Mouse (Mus musculus): ENCODE measurements around the gene Gda. TPM values are rescaled to one million over a fixed set of nuclear protein-coding genes. Genes with fewer than 3 reads are reported as not detected.

Gene Gda
- 0.10 and 0.17 TPM in 2 replicates for polyA plus RNA-seq (2015; fragmentation: Nextera tagmentation; extraction: Ambion mirVana)

DNA sequence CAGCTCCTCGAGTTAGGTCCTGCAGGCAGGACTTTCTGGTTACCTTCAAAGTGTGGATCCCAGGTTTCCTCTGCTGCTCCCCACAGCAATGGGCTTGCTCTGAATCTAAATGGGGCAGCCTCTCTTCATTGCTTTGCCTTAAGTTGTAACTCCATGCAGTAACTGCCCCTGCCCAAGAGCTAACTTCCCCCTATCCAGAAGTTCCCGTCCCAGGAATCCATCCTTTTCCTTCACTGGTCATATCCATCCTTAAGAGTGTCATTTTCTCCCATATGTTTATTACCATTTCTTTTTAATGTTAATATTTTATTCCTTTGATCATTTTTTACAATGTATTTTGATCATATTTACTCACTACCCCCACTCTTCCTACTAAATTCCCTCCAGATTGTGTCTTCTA lies at the start of gene Gda:
Gene Gda, minus strand, starts transcription at position 101 of the 400 bp plus-strand sequence.
- Histone ChIP-seq H3K4me3 (peak within 1 kb of the TSS; percentile 50), H3K9me3 (0 out of 2 replicates have a peak, but pooled peaks cover 6% of the 10 kb centered on the region), H3K4me1 (replicated peaks) (peaks cover 8% of the 10 kb centered on the region), H3K4me2 (peak within 1 kb of the TSS; percentile 90), H3K9ac (peak within 1 kb of the TSS; percentile 67), H3K36me3 (no peaks in the 10 kb centered on the region), H3K27ac (no peak within 1 kb of the TSS), H3K27me3 (peaks cover 28% of the 10 kb centered on the region)
- 75% methylated on average over 2 of the region's 2 CpGs for WGBS
- ATAC-seq (ENCODE audit: low FRiP score): no peak

DNA sequence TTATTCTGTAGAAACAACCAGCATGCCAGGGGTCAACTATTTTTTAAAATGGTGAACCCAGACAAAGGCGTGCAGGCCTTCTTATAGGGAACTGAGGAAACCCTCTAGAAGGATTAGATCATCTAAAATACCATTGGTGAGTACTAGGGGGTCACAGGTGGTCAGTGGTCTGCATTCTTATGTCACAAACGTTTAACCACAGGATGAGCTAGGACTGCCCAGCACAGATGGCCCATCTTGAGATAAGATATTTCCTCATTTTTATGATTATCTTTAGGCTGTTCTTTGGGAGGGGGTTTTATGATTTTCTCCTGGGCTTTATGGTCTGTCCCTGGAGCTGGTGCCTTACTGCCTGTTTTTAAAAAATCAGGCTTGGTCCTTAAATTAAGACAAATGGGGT lies 47.0 kb upstream of the Gda start:
- Histone ChIP-seq H3K9me3 (0 out of 2 replicates have a peak, but pooled peaks cover 4% of the 10 kb centered on the region), H3K27ac (no peak overlapping the region), H3K27me3 (no peaks in the 10 kb centered on the region), H3K4me2 (no peak overlapping the region), H3K36me3 (no peaks in the 10 kb centered on the region), H3K4me1 (replicated peaks) (no peaks in the 10 kb centered on the region), H3K4me3 (no peak overlapping the region), H3K9ac (no peak overlapping the region)
- ATAC-seq (ENCODE audit: low FRiP score): no peak
- 81% methylated on average over 2 of the region's 2 CpGs for WGBS

DNA sequence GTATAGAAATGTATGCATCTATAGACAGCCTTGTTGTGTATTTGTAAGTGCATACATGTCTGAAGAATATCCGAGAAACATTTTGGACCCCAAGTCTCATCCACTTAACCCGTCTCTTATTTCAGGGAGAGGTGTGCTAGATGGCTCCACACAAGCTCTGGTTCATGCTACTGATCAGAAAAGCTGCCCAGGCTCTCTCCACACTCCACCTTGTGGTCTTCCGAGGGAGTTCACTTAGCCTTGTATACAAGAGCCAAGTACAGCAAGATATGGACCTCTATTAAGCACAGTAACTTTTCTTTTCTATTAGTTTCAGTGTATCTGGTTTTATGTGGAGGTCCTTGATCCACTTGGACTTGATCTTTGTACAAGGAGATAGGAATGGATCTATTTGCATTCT lies 36.9 kb upstream of the Gda start:
- no peak for ATAC-seq (ENCODE audit: low FRiP score)
- H3K4me1 ChIP-seq (replicated peaks): no peaks in the 10 kb centered on the region
- H3K4me3 ChIP-seq: no peak overlapping the region
- H3K27ac ChIP-seq: no peak overlapping the region
- no peaks in the 10 kb centered on the region for H3K9me3 ChIP-seq
- WGBS: 63% methylated on average over 3 of the region's 3 CpGs
- H3K27me3 ChIP-seq: no peaks in the 10 kb centered on the region
- H3K36me3 ChIP-seq: no peaks in the 10 kb centered on the region
- H3K4me2 ChIP-seq: no peak overlapping the region
- no peak overlapping the region for H3K9ac ChIP-seq

DNA sequence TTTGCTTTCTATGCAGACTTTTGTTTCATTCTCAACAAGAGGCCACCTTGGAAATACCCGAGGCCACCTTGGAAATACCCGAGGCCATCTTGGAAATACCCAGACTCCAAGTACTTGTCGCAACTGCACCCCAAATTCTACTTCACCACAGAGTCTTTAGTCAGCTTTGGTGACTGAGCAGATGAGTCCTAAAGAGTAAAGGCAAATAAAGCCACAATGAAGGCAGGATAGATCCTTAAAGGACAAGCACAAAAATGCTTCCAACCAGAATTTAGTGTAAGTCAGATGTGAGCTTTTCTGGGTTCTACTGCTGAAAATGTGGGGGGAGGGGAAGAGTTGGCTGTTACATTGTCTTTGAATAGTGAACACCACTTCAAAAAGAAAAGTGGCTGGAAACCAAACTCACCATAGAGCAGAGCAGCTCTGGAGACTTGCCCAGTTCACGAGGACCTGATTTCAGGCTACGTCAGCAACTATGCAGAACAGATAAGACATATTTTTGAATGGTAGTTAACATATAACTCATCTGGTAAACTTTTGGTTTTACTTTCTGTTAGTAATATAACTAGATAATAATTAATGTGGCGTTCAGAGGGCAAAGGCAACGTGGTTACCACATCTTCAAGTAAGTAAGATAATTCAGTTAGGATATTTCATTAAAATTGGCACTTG lies 34.5 kb upstream of the Gda start:
- Histone ChIP-seq H3K27me3 (no peaks in the 10 kb centered on the region), H3K4me2 (no peak overlapping the region), H3K4me3 (no peak overlapping the region), H3K9ac (no peak overlapping the region), H3K4me1 (replicated peaks) (no peaks in the 10 kb centered on the region), H3K36me3 (no peaks in the 10 kb centered on the region), H3K9me3 (no peaks in the 10 kb centered on the region), H3K27ac (no peak overlapping the region)
- no peak for ATAC-seq (ENCODE audit: low FRiP score)
- WGBS: 84% methylated on average over 7 of the region's 7 CpGs

DNA sequence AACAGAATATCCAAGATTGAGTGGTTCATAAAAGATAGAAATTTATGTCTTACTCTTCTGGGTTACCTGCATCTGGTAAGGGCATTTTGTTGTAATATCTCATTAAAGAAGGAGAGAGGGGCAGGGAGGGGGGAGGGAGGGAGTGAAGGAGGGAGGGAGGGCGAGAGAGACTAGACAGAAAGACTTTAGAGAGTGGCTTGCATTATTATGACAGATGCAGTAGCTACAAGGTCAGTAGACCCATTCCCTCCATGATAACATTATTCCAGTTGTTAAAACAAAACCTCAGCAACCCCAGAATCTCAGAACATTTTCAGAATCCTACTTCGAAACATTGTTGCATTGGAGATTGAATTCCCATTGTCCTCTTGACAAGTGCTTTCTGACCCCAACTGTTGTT lies 33.9 kb upstream of the Gda start:
- 70% methylated on average over 2 of the region's 2 CpGs for WGBS
- Histone ChIP-seq H3K36me3 (no peaks in the 10 kb centered on the region), H3K27me3 (no peaks in the 10 kb centered on the region)

DNA sequence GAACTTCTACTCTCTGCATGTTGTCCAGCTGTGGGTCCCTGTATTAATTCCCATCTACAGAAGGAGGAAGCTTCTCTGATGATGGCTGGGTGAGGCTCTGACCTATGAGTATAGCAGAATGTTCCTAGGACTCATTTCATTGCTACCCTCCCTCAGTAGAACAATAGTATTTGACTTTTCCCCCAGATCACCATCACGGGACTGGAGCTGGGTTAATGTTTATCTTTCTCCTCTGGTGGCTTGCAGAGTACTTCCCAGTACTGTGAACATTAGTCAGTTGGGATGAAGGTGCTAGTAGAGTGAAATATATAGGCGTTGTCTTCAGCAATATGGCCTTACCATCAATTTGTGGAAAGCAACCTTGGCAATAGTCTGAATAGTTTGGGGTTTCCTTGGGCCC lies 31.5 kb upstream of the Gda start:
- Histone ChIP-seq H3K36me3 (no peaks in the 10 kb centered on the region), H3K4me1 (replicated peaks) (no peaks in the 10 kb centered on the region), H3K4me2 (no peak overlapping the region), H3K9ac (no peak overlapping the region), H3K27ac (no peak overlapping the region), H3K4me3 (no peak overlapping the region), H3K27me3 (no peaks in the 10 kb centered on the region), H3K9me3 (no peaks in the 10 kb centered on the region)
- ATAC-seq (ENCODE audit: low FRiP score): no peak
- 76% methylated on average over 2 of the region's 2 CpGs for WGBS

More for the DNA sequence above, 33.9 kb upstream of the Gda start:
- Histone ChIP-seq H3K4me2 (no peak overlapping the region), H3K9me3 (no peaks in the 10 kb centered on the region), H3K9ac (no peak overlapping the region), H3K27ac (no peak overlapping the region), H3K4me3 (no peak overlapping the region), H3K4me1 (replicated peaks) (no peaks in the 10 kb centered on the region)
- ATAC-seq (ENCODE audit: low FRiP score): no peak

DNA sequence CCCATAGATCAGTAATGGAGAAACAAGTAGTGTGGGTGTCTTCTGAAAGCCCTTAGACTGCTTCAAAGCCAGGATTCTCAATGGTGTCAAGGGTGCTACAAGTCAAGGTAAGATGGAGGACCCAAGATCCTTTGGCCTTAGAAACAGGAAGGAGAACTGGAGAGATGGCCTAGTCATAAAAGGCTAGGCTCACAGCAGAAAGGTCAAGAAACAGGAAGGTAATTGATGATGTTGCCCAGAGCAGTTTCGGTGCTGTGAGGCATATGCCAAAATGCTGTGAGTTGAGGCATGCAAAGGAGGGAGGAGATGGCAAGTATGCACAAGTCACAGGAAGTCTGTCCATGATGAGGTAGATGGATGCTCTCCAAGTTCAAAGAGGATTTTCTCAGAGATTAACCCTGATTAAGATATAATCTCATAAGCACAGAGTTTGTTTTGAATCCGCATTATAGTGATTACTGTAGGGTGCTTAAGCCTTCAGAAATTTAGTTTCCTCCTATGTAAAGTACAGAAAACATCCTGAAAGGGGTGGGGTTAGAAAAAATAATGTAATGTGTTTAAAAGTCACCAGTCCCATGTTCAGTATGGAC lies 26.2 kb upstream of the Gda start:
- Histone ChIP-seq H3K4me1 (replicated peaks) (no peaks in the 10 kb centered on the region), H3K4me2 (no peak overlapping the region), H3K9ac (no peak overlapping the region), H3K27me3 (no peaks in the 10 kb centered on the region), H3K4me3 (no peak overlapping the region), H3K36me3 (no peaks in the 10 kb centered on the region), H3K9me3 (no peaks in the 10 kb centered on the region), H3K27ac (no peak overlapping the region)
- ATAC-seq (ENCODE audit: low FRiP score): no peak
- WGBS: 90% methylated on average over 2 of the region's 2 CpGs

DNA sequence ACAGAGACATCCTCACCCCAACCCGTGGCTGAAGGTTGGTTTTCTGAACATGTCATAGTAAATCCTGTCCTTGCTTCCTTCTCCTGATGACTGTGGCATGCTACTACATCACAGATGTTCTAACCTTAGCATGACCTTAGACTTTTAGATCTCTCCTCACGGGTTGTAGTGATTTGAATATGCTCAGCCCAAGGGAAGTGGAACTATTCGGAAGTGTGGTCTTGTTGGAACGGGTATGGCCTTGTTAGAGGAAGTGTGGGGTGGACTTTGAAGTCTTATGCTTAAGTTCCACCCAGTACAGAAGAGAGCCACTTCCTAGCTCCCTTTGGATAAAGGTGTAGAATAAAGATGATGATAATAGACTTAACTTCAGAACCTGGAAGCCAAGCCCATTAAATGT lies 22.6 kb upstream of the Gda start:
- no peak overlapping the region for H3K4me3 ChIP-seq
- no peak overlapping the region for H3K9ac ChIP-seq
- H3K36me3 ChIP-seq: no peaks in the 10 kb centered on the region
- H3K27me3 ChIP-seq: no peaks in the 10 kb centered on the region
- ATAC-seq (ENCODE audit: low FRiP score): no peak
- no peak overlapping the region for H3K27ac ChIP-seq
- no peaks in the 10 kb centered on the region for H3K9me3 ChIP-seq
- WGBS: 81% methylated on average over 4 of the region's 4 CpGs
- no peak overlapping the region for H3K4me2 ChIP-seq
- no peaks in the 10 kb centered on the region for H3K4me1 ChIP-seq (replicated peaks)

DNA sequence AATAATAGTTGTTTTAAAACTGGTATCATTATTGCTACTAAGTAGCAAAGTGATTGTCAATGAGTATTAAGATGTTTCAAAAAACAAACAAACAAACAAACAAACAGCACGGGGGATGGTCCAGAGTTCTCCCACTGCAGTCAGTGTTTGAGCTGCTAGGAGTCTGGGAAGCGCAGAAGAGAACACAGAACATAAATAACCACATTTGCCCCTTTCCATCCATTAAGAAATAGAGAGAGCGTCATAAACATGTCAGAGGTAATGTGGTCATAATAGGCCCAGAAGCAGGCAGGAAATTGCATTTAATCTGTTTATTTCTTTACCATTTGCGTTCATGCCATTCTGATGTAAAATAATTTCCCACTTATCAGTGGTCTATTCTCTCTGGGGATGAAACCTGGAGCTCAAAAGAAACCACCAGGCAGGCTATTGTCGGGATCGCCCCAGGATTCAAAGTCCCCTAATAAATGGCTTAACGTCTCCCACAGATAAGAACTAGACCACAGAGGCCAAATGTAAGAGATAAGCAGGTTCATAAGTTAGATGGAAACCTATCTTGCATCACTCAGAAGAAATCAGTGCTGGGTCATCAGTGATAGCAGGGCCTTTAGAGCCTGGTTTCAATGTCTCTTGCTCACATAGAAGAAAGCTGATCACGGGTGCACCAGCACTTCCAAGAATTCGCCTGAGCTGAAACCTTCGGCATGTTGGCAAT lies 20.7 kb upstream of the Gda start:
- Histone ChIP-seq H3K27ac (no peak overlapping the region), H3K4me1 (replicated peaks) (no peaks in the 10 kb centered on the region), H3K9ac (no peak overlapping the region), H3K27me3 (no peaks in the 10 kb centered on the region), H3K36me3 (no peaks in the 10 kb centered on the region), H3K4me3 (no peak overlapping the region), H3K9me3 (no peaks in the 10 kb centered on the region), H3K4me2 (no peak overlapping the region)
- no peak for ATAC-seq (ENCODE audit: low FRiP score)
- WGBS: 79% methylated on average over 10 of the region's 10 CpGs

DNA sequence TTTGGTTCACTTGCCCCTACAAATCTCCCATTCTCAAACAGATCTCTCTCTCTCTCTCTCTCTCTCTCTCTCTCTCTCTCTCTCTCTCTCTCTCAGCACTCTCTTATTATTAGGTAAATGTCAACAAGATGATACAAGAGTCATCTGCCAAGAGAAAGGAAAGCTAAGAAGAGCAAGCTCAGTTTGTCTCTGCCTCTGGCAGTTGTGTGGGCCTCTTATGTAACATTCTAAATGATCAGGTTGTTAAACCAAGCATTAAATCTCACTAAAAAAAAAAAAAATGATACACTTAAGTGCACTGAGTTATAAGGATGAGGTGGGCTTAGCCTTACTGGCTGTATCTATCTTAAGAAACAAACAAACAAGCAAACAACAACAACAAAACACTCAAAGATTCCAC lies 18.1 kb upstream of the Gda start:
- H3K27me3 ChIP-seq: no peaks in the 10 kb centered on the region
- H3K4me1 ChIP-seq (replicated peaks): no peaks in the 10 kb centered on the region
- no peak overlapping the region for H3K9ac ChIP-seq
- no peak overlapping the region for H3K27ac ChIP-seq
- no peaks in the 10 kb centered on the region for H3K36me3 ChIP-seq
- no peak overlapping the region for H3K4me2 ChIP-seq
- no peak overlapping the region for H3K4me3 ChIP-seq
- ATAC-seq (ENCODE audit: low FRiP score): no peak
- no peaks in the 10 kb centered on the region for H3K9me3 ChIP-seq

DNA sequence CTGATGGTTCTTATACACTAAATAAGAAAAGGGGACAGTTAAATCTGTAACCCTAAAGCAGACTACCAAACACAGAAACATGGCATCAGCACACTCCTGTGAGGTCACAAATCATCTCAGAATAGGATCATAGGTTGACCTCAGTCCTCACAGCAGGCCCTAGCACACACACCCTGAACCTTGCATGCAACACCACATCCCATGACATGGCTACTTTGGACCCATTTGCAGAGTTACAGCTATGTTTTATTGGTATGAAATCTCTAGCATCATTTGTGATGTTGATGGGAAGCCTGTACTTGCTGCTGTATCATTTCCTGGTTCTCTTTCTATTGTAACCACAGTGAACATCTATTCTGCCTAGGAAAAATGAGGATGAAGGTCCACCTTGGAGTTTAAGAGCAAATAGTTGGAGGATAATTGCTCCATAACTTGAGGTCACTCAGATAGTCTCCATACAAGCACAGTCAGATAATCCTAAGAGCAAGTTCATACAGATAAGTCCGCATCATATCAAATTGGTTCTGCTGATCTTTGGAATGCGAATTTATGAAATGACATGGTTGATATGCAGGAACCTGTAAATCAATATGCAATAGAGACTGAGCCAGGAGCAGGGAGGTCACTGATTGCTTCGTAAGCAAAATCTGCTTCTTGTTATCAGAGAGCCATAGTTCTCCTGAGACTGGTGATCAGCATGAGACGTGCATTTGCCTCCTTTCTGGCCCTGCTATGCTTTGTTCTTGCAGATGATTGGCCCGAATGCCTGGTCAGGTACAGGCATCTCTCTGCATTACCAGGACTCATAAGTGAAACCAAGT lies 14.1 kb upstream of the Gda start:
- Histone ChIP-seq H3K27ac (no peak overlapping the region), H3K4me2 (no peak overlapping the region), H3K4me3 (no peak overlapping the region), H3K4me1 (replicated peaks) (no peaks in the 10 kb centered on the region), H3K27me3 (no peaks in the 10 kb centered on the region), H3K9me3 (no peaks in the 10 kb centered on the region), H3K36me3 (no peaks in the 10 kb centered on the region), H3K9ac (no peak overlapping the region)
- ATAC-seq (ENCODE audit: low FRiP score): no peak
- 87% methylated on average over 5 of the region's 5 CpGs for WGBS

DNA sequence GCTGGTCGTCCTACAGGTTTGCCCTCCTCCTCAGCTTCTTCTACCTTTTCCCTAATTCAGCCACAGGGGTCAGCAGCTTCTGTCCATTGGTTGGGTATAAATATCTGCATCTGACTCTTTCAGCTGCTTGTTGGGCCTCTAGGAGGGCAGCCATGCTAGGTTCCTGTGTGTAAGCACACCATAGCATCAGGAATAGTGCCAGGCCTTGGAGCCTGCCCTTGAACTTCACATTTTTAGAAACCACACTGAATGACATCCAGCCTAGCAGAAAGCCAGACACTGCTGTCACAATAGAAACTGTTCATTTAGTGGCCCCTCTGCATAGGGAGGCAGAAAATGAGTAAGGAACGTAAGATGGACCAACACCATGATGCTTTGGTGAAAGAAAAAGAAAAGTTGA lies 8.9 kb upstream of the Gda start:
- no peak overlapping the region for H3K9ac ChIP-seq
- peaks cover 9% of the 10 kb centered on the region for H3K4me1 ChIP-seq (replicated peaks)
- no peak overlapping the region for H3K4me2 ChIP-seq
- no peaks in the 10 kb centered on the region for H3K27me3 ChIP-seq
- no peak overlapping the region for H3K27ac ChIP-seq
- H3K9me3 ChIP-seq: no peaks in the 10 kb centered on the region
- WGBS: 86% methylated on average over 2 of the region's 2 CpGs
- H3K36me3 ChIP-seq: no peaks in the 10 kb centered on the region
- no peak overlapping the region for H3K4me3 ChIP-seq
- ATAC-seq (ENCODE audit: low FRiP score): no peak
